Mouse (Mus musculus) hindlimb bud, embryonic 11.5 days (tissue): ENCODE measurements around the gene Dab1.

Experiments
- DNase-seq: peaks from one replicate; pipeline ENCODE4 v3.0.0-alpha.2; 2012; ENCODE audit warnings: low read depth, low spot score; ENCODE audit errors: extremely low spot score

Gene Dab1

DNA sequence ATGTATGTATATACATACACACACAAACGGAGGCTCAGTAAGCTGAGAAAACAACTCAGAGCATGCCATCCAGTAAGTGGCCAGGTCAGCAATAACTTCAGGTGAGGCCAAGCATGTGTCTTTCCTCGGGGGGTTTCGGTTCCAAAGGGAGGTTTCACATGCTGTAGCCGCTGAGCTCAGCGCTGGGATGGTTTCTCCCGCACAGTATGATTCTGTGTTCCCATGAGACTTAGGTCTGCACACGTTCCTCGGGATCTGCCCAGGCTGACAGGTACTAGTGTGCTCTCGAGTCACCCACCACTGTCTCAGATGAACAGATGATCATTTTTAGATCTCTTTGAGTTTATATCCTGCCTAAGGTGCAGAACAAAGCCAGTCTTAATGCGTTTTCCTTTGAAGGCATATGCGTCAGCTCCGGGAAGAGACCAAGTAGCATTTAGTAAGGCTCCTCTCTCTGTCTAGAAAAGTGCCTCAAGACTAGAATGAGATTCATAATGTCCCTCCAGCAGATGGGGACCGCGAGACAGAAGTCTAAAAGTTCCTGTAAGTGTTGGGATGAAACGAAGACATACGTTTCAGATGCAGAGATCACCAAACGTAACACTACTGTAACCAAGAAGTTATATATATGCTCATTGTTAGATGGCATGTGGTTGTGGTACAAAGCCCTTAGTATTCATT, 932.4 kb downstream of the Dab1 start:
- no peak for DNase-seq

DNA sequence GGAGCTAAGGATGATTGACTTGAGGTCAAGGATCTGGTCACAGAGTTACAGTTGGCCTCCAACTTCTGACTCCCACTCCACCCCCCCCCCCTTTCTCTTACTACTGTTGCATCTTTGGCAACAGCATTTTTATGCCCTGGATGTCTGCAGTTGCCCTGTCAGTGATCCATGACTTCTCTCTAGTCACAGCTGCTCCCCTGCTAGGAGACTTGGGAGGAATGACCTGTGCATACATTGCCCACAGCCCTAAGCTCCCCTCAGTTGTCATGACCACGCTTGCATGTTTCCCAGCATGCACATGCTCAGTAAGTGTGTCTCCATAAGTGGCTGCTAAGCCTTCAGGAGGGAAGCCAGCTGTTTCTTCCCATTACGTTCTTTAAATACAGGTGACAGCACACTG, 936.2 kb downstream of the Dab1 start:
- no peak for DNase-seq

DNA sequence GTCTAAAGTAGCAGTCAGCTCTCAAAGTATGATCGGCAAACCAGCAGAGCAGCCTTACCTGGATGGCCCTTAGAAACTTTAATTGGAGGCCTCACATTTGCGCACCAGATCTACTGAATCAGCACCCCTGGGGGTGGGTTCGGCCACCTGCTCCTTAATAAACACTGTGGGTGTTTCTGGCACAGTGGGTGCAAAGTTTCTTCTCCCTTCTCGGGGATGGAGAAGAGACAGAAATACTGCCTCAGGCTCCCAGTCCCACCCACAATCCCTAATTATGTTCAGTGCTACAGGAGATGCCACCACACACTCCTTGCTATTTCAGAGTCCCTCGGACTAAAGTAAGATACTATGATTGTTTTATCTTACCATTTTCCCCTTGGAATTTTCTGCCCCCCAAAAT, 944.4 kb downstream of the Dab1 start:
- DNase-seq, result no peak

GRCm38 (mm10) chr4:104570523-104570922, 951.4 kb downstream of the Dab1 start:
- no peak for DNase-seq

- no peak for DNase-seq
Observed at GRCm38 (mm10) chr4:104572440-104572839, 953.3 kb downstream of the Dab1 start.

GRCm38 (mm10) chr4:104573419-104573818, 954.3 kb downstream of the Dab1 start:
- DNase-seq, result no peak

DNA sequence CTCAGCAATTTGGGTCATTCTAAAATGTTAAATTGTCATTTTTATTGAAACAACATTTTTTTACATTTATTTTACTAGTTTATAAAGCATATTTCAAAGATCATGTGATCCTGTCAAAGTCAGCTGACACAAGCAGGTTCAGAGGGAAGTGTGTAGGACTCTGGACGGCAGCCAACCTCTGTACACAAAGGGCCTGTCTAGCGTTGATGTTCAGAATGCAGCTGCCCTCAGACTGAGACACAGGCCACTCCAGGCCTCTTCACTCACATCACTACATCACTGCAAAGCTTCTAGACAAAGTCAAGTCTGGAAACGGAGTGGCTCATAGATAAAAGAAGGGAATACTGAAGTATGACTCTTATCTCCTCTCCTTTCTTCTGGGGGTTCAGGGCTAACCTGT, 959.2 kb downstream of the Dab1 start:
- no peak for DNase-seq

DNA sequence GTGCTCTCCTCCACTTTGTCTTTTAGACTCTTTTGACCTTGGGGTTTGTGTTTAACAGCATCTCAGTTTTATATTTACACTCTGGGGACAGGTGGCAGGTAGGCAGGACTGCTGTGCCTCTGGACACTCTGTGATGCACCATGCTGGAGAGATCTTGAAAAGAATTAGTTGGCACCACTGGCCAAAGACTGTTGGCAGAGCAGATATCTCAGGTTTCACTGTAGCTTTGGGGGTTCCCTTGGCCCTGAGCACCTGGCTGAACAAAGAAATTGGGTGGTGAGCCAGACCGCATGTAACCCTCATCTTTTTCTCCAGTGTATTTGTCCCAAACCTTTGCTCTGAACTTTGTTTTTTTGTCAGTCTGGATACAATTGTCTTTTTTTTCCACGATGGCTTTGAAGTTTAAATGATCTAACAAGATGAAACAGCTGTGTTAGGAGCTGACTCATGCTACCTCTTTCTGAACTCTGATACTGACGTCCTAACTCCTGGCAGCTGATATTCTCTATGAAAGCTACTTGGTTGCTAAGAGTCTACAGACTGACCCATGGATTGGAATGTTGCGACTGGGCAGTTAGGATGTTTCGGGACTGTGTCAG, 960.9 kb downstream of the Dab1 start:
- no peak for DNase-seq

DNA sequence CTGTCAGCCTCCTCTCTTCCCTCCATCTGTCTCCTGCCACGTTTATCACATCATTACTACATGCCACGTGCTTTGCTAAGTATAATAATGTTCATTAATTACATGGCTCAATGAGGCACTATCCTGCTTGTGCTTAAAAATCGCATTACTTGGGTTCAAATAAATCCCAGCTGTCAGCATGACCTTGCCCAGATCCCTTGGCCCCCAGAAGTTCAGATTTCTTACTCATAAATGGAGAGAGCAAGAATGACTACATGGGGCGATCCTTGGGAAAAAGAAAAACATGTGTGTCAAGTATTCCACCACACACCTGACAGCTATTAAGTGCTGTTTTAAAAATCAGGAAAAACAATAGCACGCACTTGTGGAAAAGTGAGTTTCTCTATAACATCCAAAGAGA, 963.6 kb downstream of the Dab1 start:
- DNase-seq, result peak; percentile 49

DNA sequence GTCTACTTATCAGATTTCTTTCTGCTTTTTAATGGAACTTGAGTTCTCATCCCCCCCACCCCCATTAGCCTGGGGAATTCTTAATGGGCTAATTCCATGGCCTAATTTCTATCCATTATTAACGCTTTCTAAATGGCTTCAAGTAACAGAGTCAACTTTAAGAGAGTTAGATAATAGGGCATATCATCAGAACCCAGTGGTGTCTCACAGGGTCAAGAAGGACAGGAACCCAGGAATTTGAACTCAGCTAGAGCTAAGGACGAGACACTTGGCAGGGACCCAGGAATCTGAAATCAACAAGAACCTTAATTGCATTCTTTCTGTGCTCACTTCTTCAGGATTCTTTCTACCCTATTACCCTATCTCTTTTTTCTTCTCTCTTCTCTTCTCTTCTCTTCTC, 968.7 kb downstream of the Dab1 start:
- no peak for DNase-seq

- DNase-seq, result no peak
Observed at GRCm38 (mm10) chr4:104596936-104597335, 977.8 kb downstream of the Dab1 start.

DNA sequence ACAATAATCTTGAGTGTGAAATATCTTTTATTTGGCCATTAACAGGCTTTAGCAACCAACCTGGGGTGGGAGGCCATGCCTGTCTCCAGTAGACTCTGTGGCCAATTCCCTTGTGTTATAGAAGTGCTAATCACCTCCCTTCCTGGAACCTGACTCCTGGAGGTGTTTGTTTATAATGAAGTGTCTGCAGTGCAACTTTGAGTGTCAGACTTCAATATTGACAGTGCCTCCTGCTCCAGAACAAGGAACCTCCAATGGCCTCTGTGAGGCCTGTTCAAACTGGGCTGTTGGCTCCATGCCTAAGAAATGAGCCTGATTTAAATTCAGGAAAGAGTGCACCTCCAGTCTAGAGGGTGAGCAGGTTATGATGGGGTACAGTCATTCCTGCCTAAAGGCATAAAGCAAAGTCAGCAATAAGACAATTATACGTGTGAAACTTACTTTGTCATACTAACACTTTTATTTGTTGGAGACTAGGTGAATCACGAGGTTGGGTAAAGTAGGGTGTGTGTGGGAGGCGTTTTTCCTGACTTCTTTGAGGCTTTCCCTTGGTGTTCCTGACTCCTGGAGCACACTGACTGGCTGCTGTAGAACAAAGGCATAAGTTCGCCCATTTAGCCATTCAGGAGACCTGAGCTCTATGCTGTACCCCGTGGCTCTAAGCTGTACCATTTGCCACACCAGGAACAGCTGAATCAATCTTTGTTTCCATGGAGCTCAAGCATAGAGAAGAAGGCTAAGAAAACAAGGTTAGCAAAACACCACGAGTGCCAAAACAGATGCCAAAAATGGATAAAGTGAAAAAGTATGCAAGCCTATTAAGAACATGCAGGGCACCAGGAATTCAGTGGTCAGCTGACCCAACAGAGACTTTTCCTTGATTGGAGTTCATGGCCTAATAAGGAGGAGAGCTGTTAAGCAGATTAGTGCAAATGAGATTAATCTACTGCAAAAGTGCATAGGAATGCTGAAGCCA, 978.6 kb downstream of the Dab1 start:
- DNase-seq, result no peak

- no peak for DNase-seq
Observed at GRCm38 (mm10) chr4:104602804-104603203, 983.6 kb downstream of the Dab1 start.

- no peak for DNase-seq
Observed at GRCm38 (mm10) chr4:104604298-104604697, 985.1 kb downstream of the Dab1 start.

GRCm38 (mm10) chr4:104606881-104607280, 987.7 kb downstream of the Dab1 start:
- no peak for DNase-seq

DNA sequence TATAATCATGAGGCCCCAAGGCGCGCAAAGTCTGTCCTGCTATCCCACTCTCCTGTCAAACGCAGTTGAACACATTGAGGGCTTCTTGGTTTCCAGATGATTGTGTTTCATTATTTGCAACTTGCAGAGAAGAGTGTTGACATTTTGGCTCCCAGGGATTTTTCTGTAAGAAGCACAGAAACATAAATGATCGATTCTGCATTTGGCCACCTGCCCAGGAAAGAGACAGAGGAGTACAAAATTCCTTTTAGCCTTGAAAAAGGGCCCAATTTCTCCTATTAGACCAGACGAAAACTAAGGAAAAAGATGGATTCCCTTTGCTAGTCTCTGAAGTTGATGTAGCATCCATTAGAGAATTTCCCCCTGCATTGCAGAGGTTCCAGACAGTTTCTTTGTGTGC, 988.5 kb downstream of the Dab1 start:
- DNase-seq, result no peak

GRCm38 (mm10) chr4:104619452-104619851, 1000.3 kb downstream of the Dab1 start:
- no peak for DNase-seq

DNA sequence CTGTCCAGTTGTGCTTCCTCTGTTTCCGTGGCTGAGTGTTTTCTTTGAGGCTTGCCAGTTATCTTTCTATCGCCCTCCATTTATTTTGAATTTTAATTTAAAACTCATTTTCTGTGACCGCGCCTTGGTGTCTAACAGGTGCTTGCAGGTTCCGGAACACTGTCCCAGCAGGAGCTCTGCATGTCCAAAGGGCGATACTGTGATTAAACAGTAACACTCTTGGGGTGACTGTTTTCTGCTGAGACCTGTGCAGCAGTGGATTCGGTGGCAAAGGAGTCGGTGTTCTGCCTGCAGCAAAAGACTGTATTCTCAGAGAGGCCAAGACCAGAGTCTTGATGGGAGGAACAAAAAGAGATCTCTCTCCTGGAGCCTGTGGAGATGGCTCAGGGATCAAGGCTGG, 1006.2 kb downstream of the Dab1 start:
- DNase-seq, result no peak

DNA sequence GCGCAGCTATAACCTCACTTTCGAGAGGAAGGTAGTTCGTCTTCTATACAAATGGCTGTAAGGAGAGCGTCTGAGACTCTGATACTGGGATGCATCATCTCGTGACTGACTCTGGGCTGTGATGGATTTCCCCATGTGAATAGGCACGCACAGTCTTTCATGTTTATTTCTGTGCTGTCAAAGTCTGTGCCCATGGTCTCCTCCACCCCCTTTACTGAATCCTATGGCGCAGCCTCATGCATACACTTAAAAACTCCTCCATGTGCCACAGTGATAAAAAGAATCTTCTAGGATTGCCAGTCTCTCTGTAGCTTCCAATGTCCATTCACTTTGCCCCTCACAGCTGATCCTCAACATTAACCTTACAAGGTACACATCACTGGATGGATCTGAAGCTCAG, 1009.5 kb downstream of the Dab1 start:
- DNase-seq, result no peak

DNA sequence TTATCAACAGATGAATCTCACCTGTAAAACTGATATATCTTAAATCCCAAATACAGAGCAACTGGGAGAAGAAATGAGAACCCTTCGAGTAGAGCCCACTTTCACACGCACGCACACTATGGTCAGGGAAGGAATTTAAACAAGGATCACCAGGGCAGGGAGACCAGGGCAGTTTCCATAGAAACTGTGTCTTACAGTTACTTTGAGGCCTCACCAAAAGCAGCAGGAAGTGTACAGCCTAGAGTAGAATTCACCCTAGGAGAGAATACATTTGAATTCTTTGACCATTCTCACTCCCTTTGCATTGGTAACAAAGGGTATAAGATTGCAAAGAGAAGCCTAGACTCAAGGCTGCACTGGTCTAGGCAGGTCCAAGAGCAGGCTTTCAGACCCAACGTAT, 1017.9 kb downstream of the Dab1 start:
- no peak for DNase-seq

DNA sequence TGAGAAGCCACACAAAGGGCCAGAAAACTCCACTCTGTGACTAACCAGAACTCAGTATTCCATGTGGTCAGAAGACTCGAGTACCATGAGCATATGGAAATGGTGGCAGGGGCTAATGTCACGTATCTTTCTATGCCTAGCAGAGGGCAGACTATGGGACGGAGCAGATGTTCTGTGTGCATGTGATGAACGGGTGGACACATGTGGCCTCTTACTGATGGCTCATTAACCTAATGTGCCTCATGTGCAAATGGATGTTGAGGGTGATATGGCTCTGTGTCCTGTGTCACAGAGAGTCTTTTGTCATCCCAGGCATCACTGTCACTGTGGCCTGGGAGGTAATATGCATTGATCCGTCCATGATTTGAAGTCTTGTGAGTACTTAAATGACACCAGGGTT, 1021.5 kb downstream of the Dab1 start:
- DNase-seq, result no peak
